Mouse (Mus musculus): ENCODE results near the gene Sema3b. TPM values are rescaled to one million over a fixed set of nuclear protein-coding genes. Genes with fewer than 3 reads are reported as not detected.
A peak's percentile ranks its signal among the peaks of the same experiment; 100 is the strongest.

The Sema3b gene
- polyA plus RNA-seq, 1 experiment: 3.9 TPM

DNA sequence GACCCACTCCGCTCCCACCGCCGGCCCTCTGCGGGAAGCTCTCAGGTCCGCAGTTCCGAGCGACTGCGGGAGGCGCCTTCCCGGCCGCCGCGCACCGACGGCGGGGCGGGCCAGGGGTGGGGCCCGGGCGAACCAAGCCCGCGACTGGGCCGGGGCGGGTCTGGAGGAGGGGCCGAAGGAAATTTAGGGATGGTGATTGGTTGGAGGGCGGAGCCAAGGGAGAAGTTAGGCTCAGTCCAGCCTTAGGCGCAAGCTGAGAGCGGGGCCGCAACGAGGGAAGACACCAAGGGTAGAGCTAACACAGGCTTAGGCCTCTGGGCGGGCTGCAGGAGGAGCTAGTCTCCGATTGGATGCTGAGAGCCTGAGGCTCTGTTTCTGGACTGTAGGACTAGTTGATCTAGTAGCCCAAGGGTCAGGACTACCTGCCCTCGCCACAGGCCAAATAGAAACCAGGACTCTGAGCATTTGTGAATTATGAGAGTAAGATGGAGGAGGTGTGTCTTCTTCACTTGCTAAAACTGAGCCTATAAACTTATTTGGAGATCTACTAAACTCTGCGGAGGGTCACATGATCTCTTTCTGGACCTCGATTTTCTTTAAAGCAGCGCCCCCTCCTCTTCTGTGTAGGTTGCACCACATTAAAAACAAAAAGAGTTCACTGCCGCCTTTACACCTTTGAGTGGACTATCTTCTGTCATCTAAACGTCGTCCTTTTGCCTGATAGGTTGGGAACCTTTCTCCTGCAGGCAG lies 26.4 kb upstream of the Sema3b start, which contains the start of gene Gnai2:
TSS of gene Gnai2 (minus strand) at position 89 of the 750 bp plus-strand sequence.
- TF ChIP-seq CTCF (IDR thresholded peaks at IDR 0.05; ENCODE audit: borderline replicate concordance, insufficient read depth, low read depth, low read length) (no peak), POLR2A (IDR thresholded peaks at IDR 0.05; ENCODE audit: borderline replicate concordance, insufficient read depth, low read length) (peak; percentile 63; the same call in 1 of the 2 replicates)
- peak within 1 kb of the TSS; percentile 60 for H3K27ac ChIP-seq (ENCODE audit: insufficient read depth, low read length)
- peak; percentile 96 to 97 for DNase-seq
- no peaks in the 10 kb centered on the region for H3K27me3 ChIP-seq (ENCODE audit: control insufficient read depth, insufficient read depth, low read length)
- H3K4me1 ChIP-seq (ENCODE audit: control insufficient read depth, insufficient read depth, low read length): peaks cover 8% of the 10 kb centered on the region; the same call in 1 of the 2 replicates
- peak within 1 kb of the TSS; percentile 87 for H3K4me3 ChIP-seq (replicated peaks; ENCODE audit: insufficient read depth, low read depth, low read length)
- WGBS: 6% methylated on average over 38 of the region's 38 CpGs

DNA sequence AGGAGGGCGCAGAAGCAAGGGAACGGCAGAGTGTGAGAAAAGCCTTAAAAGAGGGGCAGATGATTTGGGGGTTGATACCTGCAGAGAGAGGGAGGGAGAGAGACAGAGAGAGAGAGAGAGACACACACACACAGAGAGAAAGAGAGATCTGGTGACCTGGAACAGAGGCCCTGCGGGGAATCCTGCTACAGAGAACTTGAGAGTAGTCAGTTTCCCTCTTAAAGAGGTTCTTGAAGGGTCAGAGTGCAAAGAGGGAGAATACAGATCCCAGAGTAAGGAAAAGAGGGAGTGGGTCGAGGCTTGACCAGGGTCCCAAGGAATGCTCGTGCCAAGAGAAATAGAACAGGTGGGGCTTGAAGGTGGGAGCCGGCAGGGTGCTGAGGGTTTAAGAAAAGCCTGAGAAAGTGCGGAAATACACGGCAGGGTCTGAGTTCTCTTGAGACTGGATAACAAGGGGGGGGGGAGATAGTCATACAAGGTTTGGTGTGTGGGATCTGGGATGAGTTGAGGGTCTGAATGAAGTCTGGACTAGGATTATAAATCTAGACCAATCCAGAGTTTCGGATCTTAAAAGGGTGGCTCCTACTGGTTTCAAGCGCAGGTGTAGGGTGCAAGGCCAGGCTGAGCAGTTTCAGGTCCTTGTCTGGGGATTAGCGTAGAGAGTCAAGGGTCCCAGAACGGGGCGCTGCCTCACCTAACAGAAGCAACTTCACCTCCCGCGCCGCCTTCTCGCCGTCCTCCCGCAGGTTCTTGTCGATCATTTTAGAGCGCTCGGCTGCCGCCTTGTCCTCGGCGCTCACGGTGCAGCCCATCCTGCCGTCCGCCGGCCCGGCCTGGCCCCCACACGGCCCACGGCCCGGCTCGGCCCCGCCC lies 25.6 kb upstream of the Sema3b start:
- H3K27ac ChIP-seq (ENCODE audit: insufficient read depth, low read length): peak overlapping the region; percentile 60
- H3K4me1 ChIP-seq (ENCODE audit: control insufficient read depth, insufficient read depth, low read length): peaks cover 8% of the 10 kb centered on the region
- 3% methylated on average over 35 of the region's 35 CpGs for WGBS
- no peak for TF ChIP-seq CTCF (IDR thresholded peaks at IDR 0.05; ENCODE audit: borderline replicate concordance, insufficient read depth, low read depth, low read length)
- no peak for TF ChIP-seq POLR2A (IDR thresholded peaks at IDR 0.05; ENCODE audit: borderline replicate concordance, insufficient read depth, low read length)
- peak overlapping the region; percentile 87 for H3K4me3 ChIP-seq (replicated peaks; ENCODE audit: insufficient read depth, low read depth, low read length)
- no peak for DNase-seq
- H3K27me3 ChIP-seq (ENCODE audit: control insufficient read depth, insufficient read depth, low read length): no peaks in the 10 kb centered on the region

DNA sequence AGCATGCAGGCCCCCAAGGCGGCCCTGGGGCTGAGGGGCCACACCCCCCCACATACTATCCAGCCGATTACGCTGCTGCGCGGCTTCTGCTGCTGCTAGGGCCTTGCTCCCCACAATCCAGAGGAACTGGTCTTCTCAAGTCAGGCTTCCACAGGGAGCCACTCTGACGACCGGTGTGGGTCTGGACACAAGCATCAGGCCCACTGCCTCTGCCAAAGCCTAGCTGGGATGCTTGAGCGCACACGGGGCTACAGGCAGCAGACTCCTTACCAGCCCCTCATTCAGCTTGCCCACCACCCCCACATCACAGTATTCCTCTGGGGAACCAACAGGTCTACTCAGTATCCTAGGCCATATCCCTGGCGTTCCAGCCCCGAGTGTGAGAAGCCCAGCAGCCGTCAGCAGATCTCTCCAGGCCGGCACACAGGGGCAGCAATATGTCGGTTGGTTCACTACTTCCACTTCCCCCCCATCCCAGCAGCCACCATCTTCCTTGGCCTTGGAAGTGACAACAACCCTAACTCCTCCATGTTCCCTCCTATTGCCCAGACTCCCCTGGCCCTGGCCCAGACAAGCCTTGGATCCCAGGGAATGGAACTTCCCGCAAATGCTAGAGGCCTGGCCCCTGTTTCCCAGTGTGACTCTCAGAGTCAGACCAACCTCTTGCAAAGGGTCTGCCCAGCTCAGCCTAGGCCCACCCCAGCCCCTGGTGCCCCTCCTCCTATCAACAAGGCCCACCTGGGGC lies 24.8 kb upstream of the Sema3b start:
- H3K27me3 ChIP-seq (ENCODE audit: control insufficient read depth, insufficient read depth, low read length): no peaks in the 10 kb centered on the region
- peaks cover 14% of the 10 kb centered on the region for H3K4me1 ChIP-seq (ENCODE audit: control insufficient read depth, insufficient read depth, low read length)
- H3K27ac ChIP-seq (ENCODE audit: insufficient read depth, low read length): peak overlapping the region; percentile 41
- 4% methylated on average over 15 of the region's 15 CpGs for WGBS
- TF ChIP-seq POLR2A (IDR thresholded peaks at IDR 0.05; ENCODE audit: borderline replicate concordance, insufficient read depth, low read length): no peak
- TF ChIP-seq CTCF (IDR thresholded peaks at IDR 0.05; ENCODE audit: borderline replicate concordance, insufficient read depth, low read depth, low read length): no peak
- H3K4me3 ChIP-seq (replicated peaks; ENCODE audit: insufficient read depth, low read depth, low read length): peak overlapping the region; percentile 87
- peak in 1 of 2 experiments; percentile 62 for DNase-seq

DNA sequence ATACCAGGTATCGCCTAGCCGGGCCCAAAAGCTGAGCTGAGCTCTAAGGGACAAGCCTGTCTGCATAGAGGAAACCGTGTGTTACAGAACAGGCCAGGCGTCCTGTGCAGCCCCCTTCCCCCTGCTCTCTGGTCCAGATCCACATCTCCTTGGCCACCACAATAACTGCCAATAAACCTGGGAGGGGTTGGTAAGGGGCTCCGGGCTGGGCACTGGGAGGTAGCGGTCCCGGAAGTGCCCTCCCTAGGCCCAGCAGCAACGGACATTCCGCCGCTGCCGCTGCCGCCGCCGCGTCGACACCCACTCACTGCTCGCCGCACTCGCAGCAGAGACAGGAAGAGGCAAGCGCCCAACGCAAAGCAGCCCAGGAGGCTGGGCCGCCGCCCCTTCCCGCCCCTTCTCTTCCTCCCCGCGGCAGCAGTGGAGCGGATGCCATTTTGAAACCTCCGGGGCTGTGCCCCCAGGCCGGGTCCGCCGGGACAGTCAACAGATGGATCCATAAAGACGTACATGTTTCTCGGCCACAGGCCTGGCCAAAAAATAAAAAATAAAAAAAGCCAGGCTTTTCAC lies 24.1 kb upstream of the Sema3b start:
- Histone ChIP-seq H3K27ac (ENCODE audit: insufficient read depth, low read length) (peak overlapping the region; percentile 41), H3K27me3 (ENCODE audit: control insufficient read depth, insufficient read depth, low read length) (no peaks in the 10 kb centered on the region), H3K4me3 (replicated peaks; ENCODE audit: insufficient read depth, low read depth, low read length) (peak overlapping the region; percentile 87), H3K4me1 (ENCODE audit: control insufficient read depth, insufficient read depth, low read length) (peaks cover 20% of the 10 kb centered on the region)
- DNase-seq: peak in 1 of 2 experiments; percentile 59
- TF ChIP-seq POLR2A (IDR thresholded peaks at IDR 0.05; ENCODE audit: borderline replicate concordance, insufficient read depth, low read length) (0 out of 2 replicates have a peak, but pooled peaks have one; percentile 28), CTCF (IDR thresholded peaks at IDR 0.05; ENCODE audit: borderline replicate concordance, insufficient read depth, low read depth, low read length) (no peak)
- 4% methylated on average over 33 of the region's 33 CpGs for WGBS

DNA sequence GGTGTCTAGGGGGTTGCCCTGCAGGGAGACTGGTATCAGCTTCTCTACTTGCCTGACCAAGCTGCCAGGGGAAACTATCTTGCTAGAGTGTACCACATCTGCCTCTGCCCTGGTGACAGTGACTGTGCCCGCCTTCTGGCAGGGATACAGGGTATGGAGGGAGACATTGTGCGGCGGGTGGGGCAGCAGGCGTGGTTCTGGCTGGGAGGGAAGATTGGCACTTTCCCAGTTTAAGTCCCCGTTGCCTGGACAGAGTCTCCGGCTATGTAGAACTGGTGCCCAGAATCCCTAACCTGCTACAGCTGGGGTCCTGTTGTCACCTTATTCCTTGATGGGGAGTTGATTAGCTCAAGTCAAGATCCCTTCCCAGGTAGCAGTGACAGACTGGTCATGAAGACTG lies 23.4 kb upstream of the Sema3b start:
- Histone ChIP-seq H3K4me1 (ENCODE audit: control insufficient read depth, insufficient read depth, low read length) (peaks cover 25% of the 10 kb centered on the region), H3K27me3 (ENCODE audit: control insufficient read depth, insufficient read depth, low read length) (no peaks in the 10 kb centered on the region)
- peak in 1 of 2 experiments; percentile 44 for DNase-seq

DNA sequence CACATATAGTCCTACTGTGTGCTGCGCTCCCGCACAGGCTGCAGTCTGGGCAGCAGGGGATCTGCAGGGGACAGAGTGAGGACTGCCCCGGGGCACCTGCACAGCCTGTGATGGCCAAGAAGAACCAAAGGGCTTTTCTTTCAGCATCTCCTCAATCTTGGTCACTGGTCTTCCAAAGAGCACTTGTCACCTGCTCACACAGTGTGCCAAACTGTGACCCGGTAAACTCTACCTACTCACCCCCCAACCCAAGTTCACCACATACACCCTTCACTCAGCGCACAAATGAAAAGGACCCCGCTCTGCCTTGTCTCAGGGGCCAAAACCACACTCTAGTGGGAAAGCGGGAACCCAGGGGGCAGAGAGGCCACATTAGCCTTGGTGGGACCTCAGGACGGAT lies 22.8 kb upstream of the Sema3b start:
- Histone ChIP-seq H3K4me3 (replicated peaks; ENCODE audit: insufficient read depth, low read depth, low read length) (no peak overlapping the region), H3K27ac (ENCODE audit: insufficient read depth, low read length) (no peak overlapping the region), H3K27me3 (ENCODE audit: control insufficient read depth, insufficient read depth, low read length) (no peaks in the 10 kb centered on the region), H3K4me1 (ENCODE audit: control insufficient read depth, insufficient read depth, low read length) (peaks cover 31% of the 10 kb centered on the region)
- DNase-seq: no peak
- TF ChIP-seq POLR2A (IDR thresholded peaks at IDR 0.05; ENCODE audit: borderline replicate concordance, insufficient read depth, low read length) (no peak), CTCF (IDR thresholded peaks at IDR 0.05; ENCODE audit: borderline replicate concordance, insufficient read depth, low read depth, low read length) (no peak)
- 80% methylated on average over 8 of the region's 8 CpGs for WGBS

More for the DNA sequence above, 23.4 kb upstream of the Sema3b start:
- WGBS: 19% methylated on average over 6 of the region's 6 CpGs
- TF ChIP-seq POLR2A (IDR thresholded peaks at IDR 0.05; ENCODE audit: borderline replicate concordance, insufficient read depth, low read length) (no peak), CTCF (IDR thresholded peaks at IDR 0.05; ENCODE audit: borderline replicate concordance, insufficient read depth, low read depth, low read length) (no peak)
- Histone ChIP-seq H3K4me3 (replicated peaks; ENCODE audit: insufficient read depth, low read depth, low read length) (peak overlapping the region; percentile 87), H3K27ac (ENCODE audit: insufficient read depth, low read length) (peak overlapping the region; percentile 41)
